Mouse (Mus musculus): ENCODE measurements around the gene Lin37. TPM values are rescaled to one million over a fixed set of nuclear protein-coding genes. Genes with fewer than 3 reads are reported as not detected.

The Lin37 gene
- polyA plus RNA-seq (2012; rRNA removed), result 44.9 and 45.8 TPM in 2 replicates

DNA sequence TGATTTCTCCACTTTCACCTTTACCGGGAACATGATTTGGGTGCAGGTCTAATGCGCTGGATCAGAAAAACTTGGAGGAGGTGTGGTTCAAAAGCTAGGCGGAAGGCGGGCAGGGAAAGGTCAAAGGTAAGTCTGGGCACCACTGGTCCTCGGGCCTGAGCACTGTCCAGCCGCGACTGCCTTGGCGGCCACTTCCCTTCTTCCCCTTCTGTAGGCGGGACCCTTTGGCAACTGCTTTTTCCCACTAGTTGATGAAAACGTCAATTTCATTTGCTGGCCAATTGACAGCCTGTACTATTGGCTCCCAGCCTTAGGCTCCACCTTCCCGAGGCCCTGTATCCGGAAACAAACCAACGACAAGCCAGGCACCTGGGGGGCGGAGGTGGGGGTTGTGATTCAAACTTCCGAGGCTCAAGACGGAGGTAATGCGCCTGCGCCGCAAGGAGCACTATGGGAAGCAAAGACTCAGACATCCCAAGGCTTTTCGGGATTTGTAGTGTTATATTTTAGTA is at the start of gene Lin37:
Lin37 (minus strand) TSS at position 396 of the 512 bp plus-strand sequence.
- WGBS, result under 1% methylated on average over 20 of the region's 20 CpGs
- DNase-seq (ENCODE audit: low read depth, low spot score), result peak; percentile 97

GRCm38 (mm10) chr7:30608476-30608875 is 48.8 kb upstream of the Lin37 start:
- DNase-seq (ENCODE audit: low read depth, low spot score), result no peak
- 57% methylated on average over 16 of the region's 16 CpGs for WGBS

GRCm38 (mm10) chr7:30607706-30608309 is 48.2 kb upstream of the Lin37 start:
- DNase-seq (ENCODE audit: low read depth, low spot score), result no peak
- WGBS, result 20% methylated on average over 8 of the region's 8 CpGs

GRCm38 (mm10) chr7:30604944-30605343 is 45.3 kb upstream of the Lin37 start:
- no peak for DNase-seq (ENCODE audit: low read depth, low spot score)
- 81% methylated on average over 8 of the region's 8 CpGs for WGBS

DNA sequence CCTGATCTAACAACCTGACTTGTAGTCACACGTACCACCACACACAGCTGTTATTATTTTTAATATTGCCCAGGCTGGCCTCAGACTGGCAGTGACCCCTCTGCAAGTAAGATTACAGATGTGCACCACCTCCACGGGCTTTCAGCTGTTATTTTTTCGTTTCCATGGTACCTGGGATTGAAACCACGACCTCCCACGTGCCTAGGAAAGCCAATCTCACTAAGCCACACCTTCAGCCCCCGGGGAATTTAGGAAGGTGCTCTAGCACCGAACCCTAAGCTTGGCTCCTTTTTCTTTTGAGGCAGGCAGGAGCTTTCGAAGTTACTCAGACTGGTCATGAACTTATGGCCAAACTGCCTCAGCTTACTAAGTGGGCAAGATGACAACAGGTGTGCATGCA is 44.8 kb upstream of the Lin37 start:
- DNase-seq (ENCODE audit: low read depth, low spot score), result no peak

DNA sequence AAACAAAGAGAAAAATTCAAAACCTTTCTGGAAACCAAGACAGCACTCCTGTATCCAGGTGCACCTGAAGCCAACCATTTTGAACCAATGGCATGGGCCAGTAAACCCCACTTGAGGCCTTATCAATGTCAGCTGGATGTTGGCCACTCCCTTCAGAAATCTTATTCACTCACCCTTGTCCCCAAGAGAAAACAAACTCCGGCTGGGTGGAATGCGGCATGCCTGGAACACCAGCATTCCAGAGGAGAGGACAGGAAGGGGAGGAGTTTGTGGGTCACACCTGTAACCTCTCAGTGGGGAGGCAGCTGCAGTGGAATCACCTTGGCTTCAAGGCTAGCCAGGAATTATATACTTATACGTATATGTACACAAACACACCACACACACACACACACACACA is 42.9 kb upstream of the Lin37 start:
- DNase-seq (ENCODE audit: low read depth, low spot score), result peak; percentile 72
- whole genome bisulfite sequencing, result 3% methylated on average over 3 of the region's 3 CpGs

More for the DNA sequence above, 44.8 kb upstream of the Lin37 start:
- 63% methylated on average over 8 of the region's 8 CpGs for WGBS

- DNase-seq (ENCODE audit: low read depth, low spot score), result no peak
- 42% methylated on average over 7 of the region's 7 CpGs for WGBS
These were observed 41.0 kb upstream of the Lin37 start for GRCm38 (mm10) chr7:30600651-30601050.

GRCm38 (mm10) chr7:30599933-30600353 is 40.3 kb upstream of the Lin37 start:
- peak; percentile 98 for DNase-seq (ENCODE audit: low read depth, low spot score)
- 3% methylated on average over 16 of the region's 16 CpGs for WGBS

DNA sequence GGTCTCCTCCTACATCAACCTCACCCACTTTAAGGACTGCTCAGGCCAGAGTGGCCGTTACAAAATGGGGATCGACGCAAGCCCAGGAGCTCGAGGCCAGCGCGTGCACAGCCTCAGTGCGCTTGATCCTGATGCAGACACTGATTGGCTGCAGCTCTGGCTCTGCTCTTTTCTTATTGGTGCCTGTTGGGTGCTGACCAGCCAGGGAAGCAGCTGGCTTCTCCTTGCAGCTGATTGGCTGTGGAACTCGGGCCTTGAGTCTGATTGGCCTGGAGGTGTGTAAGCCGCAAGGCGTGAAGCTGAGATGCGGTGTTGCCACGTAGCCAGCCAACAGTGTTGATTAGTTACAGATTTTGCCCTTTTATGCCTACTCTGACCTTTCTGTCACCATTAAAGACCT is 39.1 kb upstream of the Lin37 start, which contains the start of gene Zbtb32:
Zbtb32 (minus strand) TSS at position 124 of the 400 bp plus-strand sequence.
- WGBS, result 93% methylated on average over 12 of the region's 12 CpGs
- no peak for DNase-seq (ENCODE audit: low read depth, low spot score)

DNA sequence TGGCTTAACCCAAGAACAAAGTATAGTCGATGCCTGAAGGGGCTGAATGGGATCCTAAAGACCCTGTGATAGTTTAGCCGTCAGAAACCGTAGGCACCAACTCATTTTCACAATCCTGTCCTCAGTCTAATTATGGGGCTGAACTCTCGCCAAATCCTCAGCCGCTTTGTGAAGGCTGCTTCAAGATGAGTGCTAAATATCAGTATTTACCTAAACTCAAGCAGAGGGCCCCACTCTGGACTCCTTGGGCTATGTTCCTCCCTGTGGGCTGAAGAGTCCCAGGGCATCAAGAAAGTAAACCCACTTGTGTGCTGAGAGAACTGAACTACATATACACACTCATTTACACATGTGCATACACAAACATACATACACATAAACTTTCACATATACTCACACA is 37.2 kb upstream of the Lin37 start:
- WGBS, result 79% methylated on average over 5 of the region's 5 CpGs
- no peak for DNase-seq (ENCODE audit: low read depth, low spot score)

GRCm38 (mm10) chr7:30596093-30596492 is 36.5 kb upstream of the Lin37 start:
- no peak for DNase-seq (ENCODE audit: low read depth, low spot score)

GRCm38 (mm10) chr7:30594510-30595024 is 34.9 kb upstream of the Lin37 start:
- WGBS, result 75% methylated on average over 4 of the region's 4 CpGs
- DNase-seq (ENCODE audit: low read depth, low spot score), result no peak

More at GRCm38 (mm10) chr7:30596093-30596492, 36.5 kb upstream of the Lin37 start:
- WGBS, result 79% methylated on average over 5 of the region's 5 CpGs

GRCm38 (mm10) chr7:30593579-30594509 is 34.2 kb upstream of the Lin37 start:
- no peak for DNase-seq (ENCODE audit: low read depth, low spot score)
- 59% methylated on average over 10 of the region's 10 CpGs for WGBS

DNA sequence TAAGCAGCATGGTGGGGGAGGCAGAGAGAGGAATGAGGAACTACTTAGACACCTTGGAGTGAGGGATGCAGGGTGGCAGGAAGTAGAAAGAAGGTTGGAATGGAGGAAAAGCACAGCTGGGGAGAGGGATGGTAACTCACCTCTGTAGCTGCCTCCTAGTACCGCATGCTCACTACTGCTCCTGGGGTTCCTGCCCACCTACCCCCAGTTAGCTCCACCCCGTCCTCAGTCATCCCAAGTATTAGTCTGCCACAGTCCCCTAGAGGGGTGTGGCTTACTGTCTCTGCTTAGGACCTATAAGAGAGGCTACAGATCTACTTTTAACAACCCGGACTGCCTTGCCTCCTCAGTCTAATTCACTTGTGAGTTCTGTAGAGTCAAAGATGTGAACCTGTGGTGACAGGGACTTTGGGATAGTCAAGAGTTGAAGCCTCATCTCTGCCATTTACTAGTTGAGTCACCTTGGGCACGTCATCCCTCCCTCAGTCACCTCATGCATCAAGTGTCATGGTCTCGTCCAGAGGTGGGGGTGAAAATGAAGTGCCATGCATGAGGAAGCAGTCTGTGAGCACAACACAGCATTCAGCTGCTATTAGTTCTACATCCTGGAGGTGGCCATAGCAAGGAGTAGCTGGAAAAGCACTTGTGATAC is 33.3 kb upstream of the Lin37 start:
- WGBS, result 74% methylated on average over 5 of the region's 5 CpGs
- DNase-seq (ENCODE audit: low read depth, low spot score), result no peak

DNA sequence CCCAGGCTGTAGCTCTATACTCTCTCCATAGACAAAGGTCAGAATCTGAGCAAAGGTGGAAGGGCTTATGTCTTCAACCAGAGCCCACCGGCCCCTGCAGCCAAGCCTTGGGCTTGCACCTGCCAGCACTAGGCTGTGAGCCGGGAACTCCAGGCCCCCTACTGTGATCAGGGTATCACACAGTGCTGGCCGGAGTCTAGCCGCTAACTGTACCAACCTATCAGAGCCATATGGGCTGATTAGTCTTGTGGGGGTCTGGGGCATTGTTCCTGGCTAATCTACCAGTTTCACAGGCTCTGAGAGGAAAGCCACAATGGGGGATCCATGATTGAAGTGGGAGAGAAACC is 31.9 kb upstream of the Lin37 start:
- WGBS, result 82% methylated on average over 4 of the region's 4 CpGs
- DNase-seq (ENCODE audit: low read depth, low spot score), result no peak

DNA sequence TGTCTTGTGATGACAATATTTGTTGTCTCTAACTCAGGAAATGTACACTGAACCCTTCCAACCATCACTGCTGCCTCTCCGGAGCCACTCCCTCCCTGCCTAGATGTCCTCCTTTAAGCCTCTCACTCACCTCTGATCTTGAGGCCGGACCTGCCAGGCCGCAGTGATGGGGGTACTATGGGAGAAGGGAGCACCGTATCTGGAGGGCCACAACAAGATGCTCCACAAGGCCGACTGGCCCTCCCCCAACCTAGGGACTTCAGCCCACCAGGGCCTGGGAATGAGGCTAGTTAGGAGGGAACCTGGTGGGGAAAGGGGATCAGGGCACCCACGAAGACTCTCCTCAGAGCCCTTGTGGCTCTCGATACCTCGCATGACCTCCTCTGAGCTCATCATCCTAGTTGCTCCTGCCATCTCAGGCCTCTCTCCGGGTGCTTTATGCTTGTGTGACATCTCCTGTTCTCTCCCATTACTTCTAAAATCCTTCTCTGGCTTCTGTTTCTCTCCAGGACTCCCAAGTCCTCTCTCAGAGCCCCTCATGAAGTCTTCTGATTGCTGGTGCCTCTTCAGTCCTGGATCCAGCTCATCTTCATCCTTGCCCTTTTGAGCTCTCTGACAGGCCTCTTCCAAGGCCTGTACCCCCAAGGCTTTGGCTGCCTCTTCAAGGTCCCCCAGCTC is 31.4 kb upstream of the Lin37 start:
- WGBS, result 81% methylated on average over 9 of the region's 9 CpGs
- DNase-seq (ENCODE audit: low read depth, low spot score), result no peak

DNA sequence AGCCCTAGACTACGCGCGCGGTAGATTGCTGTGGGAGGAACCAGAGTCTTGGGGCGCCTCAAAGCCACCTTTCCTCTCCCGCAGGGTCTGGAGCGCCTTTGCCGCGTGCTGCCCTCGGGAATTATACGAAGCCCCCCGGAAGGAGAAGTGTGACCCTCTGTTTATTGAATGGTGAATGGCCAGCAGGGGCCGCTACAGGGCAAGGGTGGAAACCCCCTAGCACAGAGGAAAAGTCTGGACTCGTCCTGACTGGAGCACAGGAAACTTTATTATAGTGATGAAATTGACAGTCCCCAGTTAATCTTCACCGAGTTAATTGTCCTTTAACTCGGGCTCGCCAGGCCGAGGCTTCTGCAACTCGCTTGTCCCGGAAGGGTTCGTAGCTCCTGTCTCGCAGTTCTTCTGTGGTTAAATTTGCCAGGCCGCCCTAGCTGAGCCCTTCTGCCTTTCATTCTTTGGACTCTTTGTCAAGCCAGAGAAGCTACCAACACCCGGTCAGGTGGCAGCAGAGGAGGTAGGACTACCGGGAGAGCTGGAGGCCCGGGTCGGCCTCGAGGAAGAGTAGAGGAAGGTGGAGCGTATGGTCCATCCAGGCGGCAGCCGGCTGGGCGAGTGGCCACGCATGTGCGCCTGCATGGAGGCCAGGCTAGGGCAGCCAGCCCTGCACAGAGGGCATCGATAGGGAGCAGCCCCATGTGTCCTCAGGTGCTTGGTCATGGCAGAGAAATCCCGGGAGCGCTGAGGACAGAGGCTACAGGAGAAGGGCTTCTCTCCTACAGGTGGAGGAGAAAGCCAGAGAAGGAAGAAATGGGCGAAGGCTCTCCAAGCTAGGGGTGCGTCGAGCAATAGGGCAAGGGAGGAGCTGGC is 30.0 kb upstream of the Lin37 start:
- DNase-seq (ENCODE audit: low read depth, low spot score), result peak; percentile 64
- 9% methylated on average over 40 of the region's 40 CpGs for WGBS

DNA sequence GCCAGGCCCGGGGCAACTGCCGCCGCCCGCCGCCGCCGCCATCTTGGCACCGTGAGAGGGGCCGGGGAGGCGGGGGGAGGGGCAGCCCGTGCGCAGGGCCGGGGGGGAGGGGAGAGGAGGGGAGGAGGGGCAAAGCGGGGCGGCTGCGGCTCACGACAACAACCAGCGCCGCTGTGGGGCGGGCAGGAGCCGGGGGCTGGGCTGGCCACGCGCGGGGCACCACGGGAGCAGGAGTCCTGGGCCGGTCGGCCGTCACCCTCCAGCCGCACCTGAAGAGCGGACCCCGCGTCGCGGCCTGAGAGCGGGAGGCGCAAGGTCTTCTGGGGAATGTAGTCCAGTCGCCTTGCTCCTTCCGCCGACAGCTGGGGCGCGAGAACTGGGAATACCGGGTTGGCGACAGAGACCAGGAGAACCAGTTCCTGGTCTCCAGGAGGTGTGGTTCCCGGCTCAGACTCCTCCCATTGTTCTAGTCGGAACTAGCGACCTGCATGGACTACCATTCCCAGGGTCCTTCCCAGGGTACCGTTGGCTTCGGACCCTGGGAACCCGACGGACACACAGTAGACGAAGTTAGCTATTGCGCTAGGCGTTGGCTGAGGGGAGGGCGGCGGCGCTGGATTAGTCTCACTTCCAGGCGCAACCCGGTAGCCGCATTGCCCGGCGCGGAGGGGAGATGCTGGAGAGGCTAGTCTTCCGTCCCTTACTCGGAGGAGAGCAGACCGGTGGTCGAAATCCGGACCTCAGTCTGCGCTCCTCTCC is 29.2 kb upstream of the Lin37 start, which contains the start of gene Kmt2b:
Kmt2b (minus strand) TSS at position 51 of the 759 bp plus-strand sequence.
- WGBS, result under 1% methylated on average over 61 of the region's 68 CpGs
- DNase-seq (ENCODE audit: low read depth, low spot score), result peak; percentile 98

Data from large intestine, adult 2 months (tissue).